Mouse (Mus musculus) E14TG2a.4 (cell line): ENCODE measurements at regions not wholly inside any gene's neighbourhood (a gene's known extent, or its start where the extent isn't known, plus 50 kb on each side); places are given as distances from the start of the nearest gene placed in this dataset.

Source experiments
- CTCF ChIP-seq: conservative IDR thresholded peaks from 2 replicates; pipeline ENCODE4 v1.5.1; 2014; ENCODE audit warnings: low read length
- NANOG ChIP-seq: IDR thresholded peaks from 2 replicates; pipeline ENCODE4 v1.6.1; 2014; ENCODE audit warnings: borderline replicate concordance, low read length, mixed read lengths
- POU5F1 ChIP-seq: IDR thresholded peaks from 2 replicates; pipeline ENCODE4 v1.6.1; 2014; ENCODE audit warnings: low read length, borderline replicate concordance

GRCm38 (mm10) chr4:31492535-31492934, 471.4 kb upstream of the Map3k7 start:
- TF ChIP-seq CTCF = no peak
- TF ChIP-seq POU5F1 = no peak
- TF ChIP-seq NANOG = no peak
